Mouse (Mus musculus): ENCODE measurements around the gene Kcnf1. TPM values are rescaled to one million over a fixed set of nuclear protein-coding genes. Genes with fewer than 3 reads are reported as not detected.

Kcnf1 gene
- polyA plus RNA-seq, 2 experiments, result 0.92 to 0.97 TPM

DNA sequence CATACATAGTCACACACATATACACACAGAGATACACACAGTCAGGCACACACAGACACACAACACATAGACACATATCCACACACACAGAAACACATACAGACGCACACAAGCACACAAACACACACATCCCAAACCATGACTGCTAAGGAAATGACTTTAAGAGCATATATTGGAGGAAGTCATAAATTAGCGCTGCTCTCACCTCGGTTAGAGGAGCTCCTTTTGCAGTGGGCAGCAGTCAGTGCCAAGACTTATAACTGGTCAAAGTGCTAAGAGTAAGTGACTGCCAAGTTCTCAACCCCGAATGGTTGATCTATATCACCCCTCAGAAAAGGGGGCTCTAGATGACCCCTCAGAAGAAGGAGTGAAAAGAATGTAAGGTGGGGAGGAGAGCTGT lies 42.4 kb upstream of the Kcnf1 start:
- 34% methylated on average over 4 of the region's 4 CpGs for WGBS
- Histone ChIP-seq H3K27ac (replicated peaks; ENCODE audit: low read depth, low read length) (no peak overlapping the region), H3K9me3 (ENCODE audit: control insufficient read depth, low read length) (no peaks in the 10 kb centered on the region), H3K4me3 (replicated peaks; ENCODE audit: low read length) (no peak overlapping the region), H3K27me3 (ENCODE audit: control insufficient read depth, insufficient read depth, low read length) (no peaks in the 10 kb centered on the region), H3K4me1 (ENCODE audit: control insufficient read depth, insufficient read depth, low read length) (no peaks in the 10 kb centered on the region), H3K36me3 (ENCODE audit: control insufficient read depth, insufficient read depth, low read length) (no peaks in the 10 kb centered on the region), H3K9ac (ENCODE audit: low read depth, low read length, severe bottlenecking) (no peak overlapping the region), H3K4me2 (replicated peaks; ENCODE audit: low read depth, low read length, severe bottlenecking) (no peak overlapping the region)
- DNase-seq (ENCODE audit: low spot score) (no peak), ATAC-seq (ENCODE audit: low FRiP score, low read depth) (no peak)
- no peak for TF ChIP-seq POLR2A (IDR thresholded peaks at IDR 0.05; ENCODE audit: borderline replicate concordance, extremely low read depth, insufficient read depth, insufficient read length)

DNA sequence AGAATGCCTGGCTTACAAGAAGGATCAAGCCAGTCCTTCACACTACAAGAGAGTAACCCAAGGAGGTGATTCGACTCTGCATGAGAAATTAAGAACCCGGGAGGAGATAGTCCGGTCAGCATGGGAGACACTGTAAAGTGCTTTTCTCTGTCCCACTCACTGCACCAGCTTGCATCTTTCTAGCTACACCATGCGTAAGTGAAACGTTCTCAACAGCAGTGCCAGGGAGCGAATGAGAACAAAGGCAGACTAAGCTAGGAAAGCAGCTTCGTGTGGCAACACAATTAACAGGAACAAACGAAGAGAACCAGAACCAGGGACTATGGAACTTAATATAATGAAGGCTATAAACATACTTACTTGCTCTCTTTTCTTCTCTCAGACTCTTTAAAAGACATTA lies 41.7 kb upstream of the Kcnf1 start:
- H3K4me3 ChIP-seq (replicated peaks; ENCODE audit: low read length), result no peak overlapping the region
- H3K36me3 ChIP-seq (ENCODE audit: control insufficient read depth, insufficient read depth, low read length), result no peaks in the 10 kb centered on the region
- H3K4me1 ChIP-seq (ENCODE audit: control insufficient read depth, insufficient read depth, low read length), result no peaks in the 10 kb centered on the region
- ATAC-seq (ENCODE audit: low FRiP score, low read depth) (no peak), DNase-seq (ENCODE audit: low spot score) (no peak)
- H3K9me3 ChIP-seq (ENCODE audit: control insufficient read depth, low read length), result no peaks in the 10 kb centered on the region
- no peaks in the 10 kb centered on the region for H3K27me3 ChIP-seq (ENCODE audit: control insufficient read depth, insufficient read depth, low read length)
- H3K27ac ChIP-seq (replicated peaks; ENCODE audit: low read depth, low read length), result no peak overlapping the region
- no peak overlapping the region for H3K9ac ChIP-seq (ENCODE audit: low read depth, low read length, severe bottlenecking)
- TF ChIP-seq POLR2A (IDR thresholded peaks at IDR 0.05; ENCODE audit: borderline replicate concordance, extremely low read depth, insufficient read depth, insufficient read length), result no peak
- 47% methylated on average over 8 of the region's 8 CpGs for WGBS
- H3K4me2 ChIP-seq (replicated peaks; ENCODE audit: low read depth, low read length, severe bottlenecking), result no peak overlapping the region

DNA sequence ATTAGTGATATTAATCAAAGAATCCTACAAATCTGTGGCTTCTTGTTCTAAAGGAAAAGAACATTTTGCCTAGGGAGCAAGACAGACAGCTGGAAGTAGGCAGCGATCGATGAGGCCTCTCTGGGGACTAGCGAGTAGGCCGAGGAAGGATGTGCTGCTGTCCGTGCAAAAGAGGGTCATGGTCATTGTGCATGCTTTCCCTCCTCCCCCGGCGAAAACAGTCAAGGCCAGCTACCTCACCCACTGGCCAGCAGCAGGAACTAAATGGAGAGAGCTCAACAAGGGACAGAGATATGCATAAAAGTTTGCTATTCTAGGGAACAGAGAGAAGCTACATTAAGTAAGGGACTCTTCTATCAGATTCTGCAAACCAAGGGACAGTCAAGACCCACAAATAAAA lies 39.1 kb upstream of the Kcnf1 start:
- Histone ChIP-seq H3K27me3 (ENCODE audit: control insufficient read depth, insufficient read depth, low read length) (no peaks in the 10 kb centered on the region), H3K36me3 (ENCODE audit: control insufficient read depth, insufficient read depth, low read length) (no peaks in the 10 kb centered on the region), H3K27ac (replicated peaks; ENCODE audit: low read depth, low read length) (no peak overlapping the region), H3K4me3 (replicated peaks; ENCODE audit: low read length) (no peak overlapping the region), H3K9ac (ENCODE audit: low read depth, low read length, severe bottlenecking) (no peak overlapping the region), H3K4me1 (ENCODE audit: control insufficient read depth, insufficient read depth, low read length) (no peaks in the 10 kb centered on the region), H3K4me2 (replicated peaks; ENCODE audit: low read depth, low read length, severe bottlenecking) (no peak overlapping the region), H3K9me3 (ENCODE audit: control insufficient read depth, low read length) (no peaks in the 10 kb centered on the region)
- TF ChIP-seq POLR2A (IDR thresholded peaks at IDR 0.05; ENCODE audit: borderline replicate concordance, extremely low read depth, insufficient read depth, insufficient read length), result no peak
- WGBS, result 93% methylated on average over 7 of the region's 7 CpGs
- ATAC-seq (ENCODE audit: low FRiP score, low read depth), result no peak
- no peak for DNase-seq (ENCODE audit: low spot score)

DNA sequence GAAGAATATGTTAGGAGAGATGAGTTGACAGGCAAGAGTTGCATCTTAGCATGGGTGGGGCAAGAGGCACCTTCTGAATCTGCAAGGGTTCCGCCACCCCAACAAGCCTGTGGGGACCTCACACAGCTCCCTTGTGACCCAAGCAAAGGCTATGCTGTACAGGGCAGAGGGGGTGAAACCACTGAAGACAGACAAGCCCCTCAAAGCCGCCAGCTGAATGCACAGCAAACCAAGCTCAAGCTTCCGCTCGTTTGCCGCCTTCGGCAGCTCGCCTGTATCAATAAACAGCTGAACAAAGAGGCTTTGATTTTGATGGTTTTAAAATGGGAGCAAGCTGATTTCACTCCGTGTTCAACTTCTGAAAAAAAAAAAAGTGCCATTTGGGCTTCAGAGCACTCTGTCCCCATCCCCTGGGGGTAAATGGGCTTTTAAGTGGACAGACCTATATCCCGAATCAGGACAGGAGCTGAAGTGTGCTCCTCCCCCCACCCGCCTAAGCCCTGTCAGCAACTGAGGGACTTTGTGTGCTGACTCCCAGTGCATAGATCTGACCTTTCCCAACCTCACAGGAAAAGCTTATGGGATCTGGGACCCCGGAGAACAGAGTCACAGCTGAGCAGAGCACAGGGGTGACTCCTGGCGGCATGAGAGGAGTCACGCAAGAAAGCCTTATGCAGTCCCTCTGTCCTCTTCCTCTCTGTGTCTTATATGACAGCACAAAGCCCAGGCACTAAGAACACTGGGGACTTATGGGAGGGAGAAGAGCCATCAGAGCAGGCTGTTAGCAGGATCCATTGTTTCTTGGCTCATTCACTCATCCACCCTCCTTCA lies 26.0 kb upstream of the Kcnf1 start:
- DNase-seq (ENCODE audit: low spot score) (peak; percentile 5), ATAC-seq (ENCODE audit: low FRiP score, low read depth) (no peak)
- Histone ChIP-seq H3K9ac (ENCODE audit: low read depth, low read length, severe bottlenecking) (no peak overlapping the region), H3K36me3 (ENCODE audit: control insufficient read depth, insufficient read depth, low read length) (no peaks in the 10 kb centered on the region), H3K27ac (replicated peaks; ENCODE audit: low read depth, low read length) (no peak overlapping the region), H3K27me3 (ENCODE audit: control insufficient read depth, insufficient read depth, low read length) (no peaks in the 10 kb centered on the region), H3K4me1 (ENCODE audit: control insufficient read depth, insufficient read depth, low read length) (no peaks in the 10 kb centered on the region), H3K4me2 (replicated peaks; ENCODE audit: low read depth, low read length, severe bottlenecking) (no peak overlapping the region), H3K4me3 (replicated peaks; ENCODE audit: low read length) (no peak overlapping the region), H3K9me3 (ENCODE audit: control insufficient read depth, low read length) (no peaks in the 10 kb centered on the region)
- TF ChIP-seq POLR2A (IDR thresholded peaks at IDR 0.05; ENCODE audit: borderline replicate concordance, extremely low read depth, insufficient read depth, insufficient read length), result no peak
- 37% methylated on average over 13 of the region's 13 CpGs for WGBS

DNA sequence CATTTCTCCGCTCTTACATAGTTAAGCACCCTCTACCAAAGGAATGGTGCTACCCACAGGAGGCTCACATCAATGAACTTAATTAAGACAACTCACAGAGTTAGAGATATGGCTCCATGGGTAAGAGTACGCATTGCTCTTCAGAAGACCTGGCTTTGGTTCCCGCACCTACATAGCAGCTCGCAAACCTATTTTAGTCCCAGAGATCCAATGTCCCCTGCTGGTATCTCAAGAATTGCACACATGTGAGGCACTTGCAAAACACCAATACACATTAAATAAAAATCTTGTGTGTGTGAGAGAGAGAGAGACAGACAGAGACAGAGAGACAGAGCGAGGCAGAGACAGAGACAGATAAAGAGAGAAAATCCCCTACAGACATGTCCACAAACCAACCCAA lies 21.9 kb upstream of the Kcnf1 start:
- WGBS, result 88% methylated on average over 5 of the region's 5 CpGs
- no peak for ATAC-seq (ENCODE audit: low FRiP score, low read depth)

More for the DNA sequence above, 21.9 kb upstream of the Kcnf1 start:
- H3K9ac ChIP-seq (ENCODE audit: low read depth, low read length, severe bottlenecking), result no peak overlapping the region
- H3K36me3 ChIP-seq (ENCODE audit: control insufficient read depth, insufficient read depth, low read length), result no peaks in the 10 kb centered on the region
- no peak overlapping the region for H3K4me3 ChIP-seq (replicated peaks; ENCODE audit: low read length)
- no peak for TF ChIP-seq POLR2A (IDR thresholded peaks at IDR 0.05; ENCODE audit: borderline replicate concordance, extremely low read depth, insufficient read depth, insufficient read length)
- H3K4me1 ChIP-seq (ENCODE audit: control insufficient read depth, insufficient read depth, low read length), result no peaks in the 10 kb centered on the region
- no peak for DNase-seq (ENCODE audit: low spot score)
- H3K27me3 ChIP-seq (ENCODE audit: control insufficient read depth, insufficient read depth, low read length), result no peaks in the 10 kb centered on the region
- H3K27ac ChIP-seq (replicated peaks; ENCODE audit: low read depth, low read length), result no peak overlapping the region
- H3K9me3 ChIP-seq (ENCODE audit: control insufficient read depth, low read length), result no peaks in the 10 kb centered on the region
- H3K4me2 ChIP-seq (replicated peaks; ENCODE audit: low read depth, low read length, severe bottlenecking), result no peak overlapping the region

Data from limb, embryonic 14.5 days (tissue).